In the genomic region with DNA sequence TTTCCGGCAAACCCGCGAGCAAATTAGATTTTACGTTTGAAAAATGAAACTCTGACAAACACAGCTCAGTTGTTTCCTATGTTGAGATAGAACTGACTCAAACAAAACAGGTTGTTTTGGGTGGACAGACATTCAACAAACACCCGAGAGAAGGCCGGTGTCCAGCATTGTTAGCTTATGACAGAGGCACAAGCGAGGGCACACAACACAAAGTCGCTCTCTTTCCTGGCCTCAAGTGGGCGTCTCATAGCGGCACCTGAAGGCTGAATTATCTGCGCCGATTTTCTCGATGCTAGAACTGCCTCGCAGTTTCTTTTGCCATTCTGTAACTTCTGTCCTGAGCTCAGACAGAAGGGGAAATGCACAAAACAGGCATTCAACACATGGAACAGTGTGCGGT, we compare ENCODE assay signal across 8 mouse cellular contexts. TPM values are rescaled to one million over a fixed set of nuclear protein-coding genes. Genes with fewer than 3 reads are reported as not detected.
DNase-seq lines count a peak whose midpoint lies in the region; ATAC-seq and TF ChIP-seq lines count a peak whose summit lies in the region.

No protein-coding gene starts in this region.

- H3K9me3 ChIP-seq in heart, postnatal 0 days (replicated peaks; ENCODE audit: control insufficient read depth, low read length), result no peaks in the 10 kb centered on the region
- H3K9me3 ChIP-seq in midbrain, embryonic 11.5 days (ENCODE audit: control insufficient read depth, low read length), result no peaks in the 10 kb centered on the region

- H3K27me3 ChIP-seq in heart, postnatal 0 days (ENCODE audit: control insufficient read depth, insufficient read depth, low read length), result peaks cover 19% of the 10 kb centered on the region
- H3K27me3 ChIP-seq in midbrain, embryonic 11.5 days (ENCODE audit: control insufficient read depth, insufficient read depth, low read length), result peaks cover 18% of the 10 kb centered on the region

- ATAC-seq in heart, postnatal 0 days (ENCODE audit: insufficient read depth, low read depth), result 0 out of 2 replicates have a peak, but pooled peaks have one; percentile 30
- ATAC-seq in midbrain, embryonic 11.5 days (ENCODE audit: low FRiP score), result peak; percentile 38; the same call in 1 of the 2 replicates
- ATAC-seq in erythroid progenitor cell, adult 5-6 weeks (replicated peaks; ENCODE audit: low FRiP score, poor library complexity, severe bottlenecking), result no peak

- H3K36me3 ChIP-seq in heart, postnatal 0 days (replicated peaks; ENCODE audit: control insufficient read depth, insufficient read depth, low read length), result no peaks in the 10 kb centered on the region
- no peaks in the 10 kb centered on the region for H3K36me3 ChIP-seq in midbrain, embryonic 11.5 days (ENCODE audit: control insufficient read depth, insufficient read depth, low read length)

- no peak for DNase-seq in layer of hippocampus, adult 2 months (ENCODE audit: low spot score in 2 of 2)
- no peak for DNase-seq in layer of hippocampus, adult 9-10 months (ENCODE audit: low spot score)
- DNase-seq in cerebellum, postnatal 36 days, result peak; percentile 59 to 63
- peak; percentile 20 for DNase-seq in heart, postnatal 0 days (ENCODE audit: low spot score)
- peak; percentile 28 to 42 for DNase-seq in kidney, postnatal 36 days
- DNase-seq in midbrain, embryonic 11.5 days (ENCODE audit: low spot score, missing footprints), result peak; percentile 90
- no peak for DNase-seq in left cerebral cortex, adult 9 months (ENCODE audit: low spot score in 2 of 2)

- H3K4me2 ChIP-seq in heart, postnatal 0 days (ENCODE audit: low read depth, low read length), result peak overlapping the region; percentile 88
- H3K4me2 ChIP-seq in midbrain, embryonic 11.5 days, result peak overlapping the region; percentile 70

- TF ChIP-seq EP300 in heart, postnatal 0 days (IDR thresholded peaks at IDR 0.05; ENCODE audit: low read depth), result no peak

- WGBS in heart, postnatal 0 days, result under 1% methylated on average over 15 of the region's 15 CpGs
- WGBS in midbrain, embryonic 11.5 days, result 2% methylated on average over 15 of the region's 15 CpGs

- no peak for TF ChIP-seq CTCF in layer of hippocampus, adult 2 months (conservative IDR thresholded peaks at IDR 0.05)
- TF ChIP-seq CTCF in heart, postnatal 0 days (IDR thresholded peaks at IDR 0.05; ENCODE audit: low read depth), result peak; percentile 18; the same call in 1 of the 2 replicates

- no peak overlapping the region for H3K27ac ChIP-seq in layer of hippocampus, adult 2 months
- H3K27ac ChIP-seq in heart, postnatal 0 days (ENCODE audit: low read depth), result no peak overlapping the region
- no peak overlapping the region for H3K27ac ChIP-seq in midbrain, embryonic 11.5 days (ENCODE audit: low read depth, low read length)

- H3K9ac ChIP-seq in heart, postnatal 0 days (replicated peaks; ENCODE audit: low read depth, low read length), result no peak overlapping the region; the same call in 1 of the 2 replicates
- H3K9ac ChIP-seq in midbrain, embryonic 11.5 days (ENCODE audit: low read length), result peak overlapping the region; percentile 53; the same call in 1 of the 2 replicates

- H3K4me3 ChIP-seq in layer of hippocampus, adult 2 months, result peak overlapping the region; percentile 87
- peak overlapping the region; percentile 71 for H3K4me3 ChIP-seq in heart, postnatal 0 days (ENCODE audit: low read depth, low read length)
- peak overlapping the region; percentile 65 for H3K4me3 ChIP-seq in midbrain, embryonic 11.5 days (ENCODE audit: low read depth, low read length)

- H3K4me1 ChIP-seq in heart, postnatal 0 days (ENCODE audit: control insufficient read depth, insufficient read depth), result no peaks in the 10 kb centered on the region
- peaks cover 4% of the 10 kb centered on the region; the same call in 1 of the 2 replicates for H3K4me1 ChIP-seq in midbrain, embryonic 11.5 days (ENCODE audit: control insufficient read depth, insufficient read depth, low read length)

RNA-seq across cellular contexts. Expression of a gene that starts 0.8 kb away (rescaled TPM):
- 10 to 100 TPM; 81.1 to 81.7 TPM for total RNA-seq in layer of hippocampus, adult 2 months (2021)
- total RNA-seq in heart, postnatal 0 days (2014; rRNA removed; ENCODE audit: low replicate concordance), result 0.31 and 1.8 TPM in 2 replicates
- polyA plus RNA-seq in heart, postnatal 0 days (2015; fragmentation: Nextera tagmentation; extraction: Ambion mirVana), result 0.44 and 0.56 TPM in 2 replicates
- polyA plus RNA-seq in midbrain, embryonic 11.5 days (2014; fragmentation: Nextera tagmentation; extraction: Ambion mirVana), result 2.6 and 3.2 TPM in 2 replicates
- not detected in 2 replicates for total RNA-seq in erythroid progenitor cell, adult 5-6 weeks (2015; ENCODE audit: low replicate concordance)
- 0.26 TPM in 1 of 2 replicates, not detected in the other for total RNA-seq in erythroid progenitor cell, adult 5-6 weeks (2017; ENCODE audit: low replicate concordance)

Comparison
In these comparisons a context has a peak if more than half of its experiments do, and no peak if none do; other contexts are left out.
1. DNase-seq: peak in cerebellum, postnatal 36 days (2 of 2), heart, postnatal 0 days (single experiment), kidney, postnatal 36 days (2 of 2) and midbrain, embryonic 11.5 days (single experiment); none in layer of hippocampus, adult 2 months (0 of 2), layer of hippocampus, adult 9-10 months (single experiment) and left cerebral cortex, adult 9 months (0 of 2).
2. RNA of a gene that starts 0.8 kb away (total RNA-seq): 81.1 to 81.7 TPM in layer of hippocampus, adult 2 months; 0.31 to 1.8 TPM in heart, postnatal 0 days and 0.26 TPM in erythroid progenitor cell, adult 5-6 weeks; every median in the first group is over 10 times any median in the second.
3. Peak in every context shown above with its lines, with median percentiles within 50 percentile points of each other: H3K4me3 ChIP-seq.